Mouse (Mus musculus) 416B (cell line): ENCODE measurements around the gene Kmt2d.
A peak's percentile ranks its signal among the peaks of the same experiment; 100 is the strongest.
"Not testable (repeated sequence)": the region's sequence is repeated elsewhere in the genome, so short reads cannot be mapped to it uniquely, and the experiment has no call there.

Experiments
- DNase-seq: peaks from one replicate; pipeline ENCODE4 v3.0.0; 2011; ENCODE audit warnings: low read depth

The Kmt2d gene

GRCm38 (mm10) chr15:98871070-98871915 lies at the start of gene Kmt2d:
Gene Kmt2d, minus strand, starts transcription at chr15:98871204.
- peak; percentile 17 for DNase-seq

GRCm38 (mm10) chr15:98918499-98918895 lies 47.5 kb upstream of the Kmt2d start:
- not testable (repeated sequence) for DNase-seq

- DNase-seq, result peak; percentile 100
Observed at GRCm38 (mm10) chr15:98917538-98918498, 46.8 kb upstream of the Kmt2d start, which contains the start of gene Lmbr1l. Gene Lmbr1l, minus strand, starts transcription at chr15:98918231.

DNA sequence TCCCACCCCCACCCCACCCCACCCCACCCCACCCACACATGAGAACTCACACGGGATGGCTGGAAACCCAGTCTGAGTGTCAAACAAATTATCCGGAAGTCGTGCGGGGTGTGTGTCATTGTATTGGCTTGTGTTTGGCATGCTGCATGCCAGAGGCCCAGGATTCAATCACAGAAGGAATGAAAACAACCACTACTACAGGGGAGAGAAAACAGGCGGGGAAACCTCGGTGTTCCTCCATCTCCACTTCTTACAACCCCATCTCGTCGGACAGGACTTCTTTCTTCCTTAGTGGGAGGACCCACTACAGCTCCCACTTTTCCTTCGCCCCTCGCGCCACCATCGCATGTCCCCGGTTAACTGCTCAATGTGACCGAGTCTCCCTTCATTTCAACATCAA lies 46.1 kb upstream of the Kmt2d start:
- DNase-seq, result peak; percentile 52

GRCm38 (mm10) chr15:98916016-98916415 lies 45.0 kb upstream of the Kmt2d start:
- DNase-seq, result no peak

- no peak for DNase-seq
Observed at GRCm38 (mm10) chr15:98914903-98915302, 43.9 kb upstream of the Kmt2d start.

- no peak for DNase-seq
Observed at GRCm38 (mm10) chr15:98904692-98905091, 33.7 kb upstream of the Kmt2d start.

- DNase-seq, result no peak
Observed at GRCm38 (mm10) chr15:98902600-98902999, 31.6 kb upstream of the Kmt2d start.

GRCm38 (mm10) chr15:98901530-98901929 lies 30.5 kb upstream of the Kmt2d start:
- no peak for DNase-seq

DNA sequence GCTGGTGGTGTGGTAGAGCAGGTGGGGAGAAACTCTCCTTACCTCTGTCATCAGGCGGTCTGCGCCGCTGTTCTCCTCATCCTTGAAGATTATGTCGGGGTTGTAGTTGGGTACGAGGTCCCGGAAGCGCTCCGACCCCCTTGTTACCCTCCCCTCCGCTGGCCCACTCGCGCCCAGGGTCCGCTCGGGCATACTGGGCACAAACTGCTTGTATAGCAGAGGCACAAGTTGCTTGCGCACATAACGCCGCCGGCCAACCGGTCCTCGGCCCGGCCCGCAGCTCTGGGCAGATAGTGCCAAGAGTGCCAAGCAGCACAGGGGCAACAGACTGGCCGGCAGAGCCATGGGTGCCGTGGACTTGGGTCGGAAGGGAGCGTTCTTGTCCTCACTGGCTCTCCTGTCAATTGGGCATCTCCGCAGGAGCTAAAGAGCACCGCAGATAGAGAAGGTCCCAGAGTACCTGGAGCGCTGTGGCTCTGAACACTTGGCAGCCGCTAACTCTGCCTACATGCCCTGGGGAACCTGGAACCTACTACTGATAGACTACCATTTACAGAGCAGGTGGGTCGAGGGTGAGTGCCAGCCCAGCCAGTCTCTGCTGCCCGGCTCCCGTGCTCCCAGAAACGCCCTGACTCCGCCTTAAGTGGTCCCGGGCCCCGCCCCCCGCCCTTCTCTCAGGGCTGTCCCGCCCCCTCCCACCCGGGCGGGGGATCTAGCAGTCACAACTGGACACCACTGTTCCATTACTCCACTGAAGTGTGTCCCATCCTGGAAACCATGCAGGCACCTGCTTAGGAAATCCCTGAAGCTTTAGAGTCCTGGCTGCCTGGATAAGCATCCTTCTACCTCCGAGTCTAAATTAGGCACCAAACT lies 27.2 kb upstream of the Kmt2d start, which contains the start of gene Dhh:
TSS of gene Dhh (minus strand) at position 613 of the 873 bp plus-strand sequence.
- DNase-seq, result no peak

- DNase-seq, result no peak
Observed at GRCm38 (mm10) chr15:98897495-98897894, 26.5 kb upstream of the Kmt2d start.

DNA sequence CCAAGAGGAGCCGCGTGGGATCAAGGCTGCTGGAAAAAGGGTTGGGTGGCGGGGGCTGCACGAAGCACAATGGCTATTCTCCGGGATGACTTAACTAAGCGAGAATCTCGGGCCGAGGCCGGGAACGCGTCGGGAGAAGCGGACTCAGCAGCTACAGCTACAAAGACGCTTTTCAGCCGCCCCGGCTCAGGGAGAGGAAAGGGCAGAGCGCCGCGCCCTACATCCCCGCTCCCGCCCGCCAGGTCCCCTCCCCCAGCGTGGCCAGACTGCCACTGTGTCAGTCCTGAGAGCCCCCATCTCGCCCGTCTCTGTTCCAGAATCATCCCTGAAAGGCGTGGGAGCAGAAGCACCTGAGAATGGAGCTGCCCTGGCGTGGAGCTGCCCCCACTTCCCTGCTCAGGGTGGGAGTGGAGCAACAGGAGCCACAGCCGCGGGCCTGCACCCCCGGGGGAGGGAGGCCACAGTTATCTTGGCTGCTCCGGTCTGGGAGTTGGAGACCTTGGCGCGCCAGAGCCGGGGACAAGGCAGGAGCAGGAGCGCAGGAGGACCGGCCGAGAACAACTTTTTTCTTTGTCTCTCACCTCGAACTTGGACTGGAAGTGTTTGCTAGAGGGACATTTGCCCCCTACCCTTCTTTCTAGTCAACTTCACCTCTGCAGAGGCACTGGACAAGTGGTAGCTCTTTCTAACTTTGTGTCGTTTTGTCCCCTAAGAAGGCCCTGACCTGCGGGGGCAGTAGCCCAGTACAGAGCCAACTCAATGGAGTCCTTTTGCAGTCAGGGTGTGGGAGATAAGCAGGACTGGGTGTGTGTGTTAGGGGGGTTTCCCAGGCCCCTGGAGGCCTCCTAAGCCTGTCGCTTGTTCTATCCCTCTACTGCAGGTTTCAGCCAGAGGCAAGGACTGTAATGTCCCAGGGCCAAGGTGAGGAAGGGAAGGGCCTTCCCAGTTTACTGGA lies 24.9 kb upstream of the Kmt2d start:
- DNase-seq, result no peak

GRCm38 (mm10) chr15:98894746-98895634 lies 24.0 kb upstream of the Kmt2d start:
- DNase-seq, result no peak

GRCm38 (mm10) chr15:98893940-98894745 lies 23.1 kb upstream of the Kmt2d start, which contains the start of gene Rhebl1:
Gene Rhebl1, minus strand, starts transcription at chr15:98894540.
- DNase-seq, result no peak

GRCm38 (mm10) chr15:98893036-98893435 lies 22.0 kb upstream of the Kmt2d start:
- DNase-seq, result no peak

GRCm38 (mm10) chr15:98891907-98892606 lies 21.1 kb upstream of the Kmt2d start:
- DNase-seq, result peak; percentile 93

DNA sequence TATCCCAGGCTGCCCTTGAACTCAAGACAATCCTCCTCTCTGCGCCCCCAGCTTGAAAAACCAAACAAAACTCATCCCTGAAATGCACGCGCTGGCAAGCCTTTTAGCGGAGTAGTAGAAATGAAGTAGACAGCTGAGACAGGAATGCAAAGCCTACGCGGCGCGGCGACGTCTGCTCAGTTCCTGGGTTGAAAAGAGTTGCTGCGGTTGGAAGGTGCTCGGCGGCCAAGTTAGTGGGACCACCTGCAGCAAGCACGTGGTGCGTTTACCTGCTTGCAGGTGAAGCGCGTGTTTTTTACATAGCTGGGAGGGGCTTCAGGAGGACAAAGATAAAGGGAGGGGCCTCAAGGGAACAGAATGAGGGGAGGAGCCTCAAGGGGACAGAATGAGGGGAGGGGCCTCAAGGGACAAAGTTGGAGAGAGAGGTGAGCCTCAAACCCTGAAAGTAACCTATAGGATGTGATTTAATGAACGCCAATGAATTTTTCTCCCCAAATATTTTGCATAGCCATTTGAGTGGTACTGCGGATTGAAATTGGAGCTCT lies 20.3 kb upstream of the Kmt2d start:
- no peak for DNase-seq
